Mouse (Mus musculus) MEL (cell line): ENCODE measurements at regions not wholly inside any gene's neighbourhood (a gene's known extent, or its start where the extent isn't known, plus 50 kb on each side); places are given as distances from the start of the nearest gene placed in this dataset.

Experiments used
- DNase-seq: peaks from one replicate; pipeline ENCODE4 v3.0.0; 2011; ENCODE audit warnings: low read depth, low spot score
- H3K27ac ChIP-seq: 2 replicates; pipeline ENCODE4 v1.5.1; 2012; ENCODE audit warnings: low read depth, mild to moderate bottlenecking, control low read depth, low read length, moderate library complexity; ENCODE audit not compliant: control insufficient read depth
- H3K27me3 ChIP-seq, 2 experiments: fragments of 150-350 bp in 1 of 2; sonication (generic) in 1 of 2; 2 replicates each; pipeline ENCODE4 v1.6.1; 2012; ENCODE audit warnings: low read length in 2 of 2, mild to moderate bottlenecking in 2 of 2, improper control_type of control experiment in 1 of 2, moderate library complexity in 1 of 2; ENCODE audit not compliant: insufficient read depth in 2 of 2, control insufficient read depth in 1 of 2
- H3K36me3 ChIP-seq, 2 experiments: 2 replicates each; pipeline ENCODE4 v1.6.1; 2012 to 2014; ENCODE audit warnings: low read length in 2 of 2, improper control_type of control experiment in 1 of 2, inconsistent platforms in 1 of 2, mild to moderate bottlenecking in 1 of 2; ENCODE audit not compliant: insufficient read depth in 2 of 2, control insufficient read depth in 1 of 2
- H3K4me1 ChIP-seq, 2 experiments: fragments of 150-350 bp in 1 of 2; sonication (generic) in 1 of 2; 2 replicates each; pipeline ENCODE4 v1.6.1; 2012; ENCODE audit warnings: low read length in 2 of 2, improper control_type of control experiment in 1 of 2, mild to moderate bottlenecking in 1 of 2; ENCODE audit not compliant: insufficient read depth in 2 of 2, control insufficient read depth in 1 of 2
- H3K4me3 ChIP-seq, 2 experiments: fragments of 150-350 bp in 1 of 2; sonication (generic) in 1 of 2; 2 replicates each; pipeline ENCODE4 v1.5.1; 2012; ENCODE audit warnings: low read depth in 2 of 2, low read length in 2 of 2, mild to moderate bottlenecking in 2 of 2, moderate library complexity in 2 of 2, control low read depth in 1 of 2, improper control_type of control experiment in 1 of 2; ENCODE audit not compliant: control insufficient read depth in 1 of 2, insufficient read depth in 1 of 2
- H3K79me2 ChIP-seq: 2 replicates; pipeline ENCODE4 v1.6.1; 2012; ENCODE audit warnings: mild to moderate bottlenecking, low read length, moderate library complexity; ENCODE audit not compliant: control insufficient read depth, poor library complexity, insufficient read depth
- H3K9ac ChIP-seq: 2 replicates; pipeline ENCODE4 v1.6.1; 2012; ENCODE audit warnings: low read depth, mild to moderate bottlenecking, control low read depth, low read length, moderate library complexity; ENCODE audit not compliant: control insufficient read depth, poor library complexity, severe bottlenecking
- H3K9me3 ChIP-seq: fragments of 150-350 bp; sonication (generic); replicated peaks from 2 replicates; pipeline ENCODE4 v1.6.1; 2012; ENCODE audit warnings: mild to moderate bottlenecking, low read length, improper control_type of control experiment, moderate library complexity; ENCODE audit not compliant: insufficient read depth
- ELF1 ChIP-seq: IDR thresholded peaks from 2 replicates; pipeline ENCODE4 v1.6.1; 2014; ENCODE audit warnings: low read depth, mild to moderate bottlenecking, inconsistent platforms, low read length, improper control_type of control experiment, moderate library complexity
- HCFC1 ChIP-seq: IDR thresholded peaks from 2 replicates; pipeline ENCODE4 v1.6.1; 2012; ENCODE audit warnings: low read depth, mild to moderate bottlenecking, inconsistent platforms, low read length, improper control_type of control experiment, moderate library complexity
- JUND ChIP-seq: IDR thresholded peaks from 2 replicates; pipeline ENCODE4 v1.6.1; 2011; ENCODE audit warnings: low read depth, mild to moderate bottlenecking, improper control_type of control experiment, low read length
- MAFK ChIP-seq: IDR thresholded peaks from 2 replicates; pipeline ENCODE4 v1.6.1; 2011; ENCODE audit warnings: low read depth, mild to moderate bottlenecking, low read length, improper control_type of control experiment, borderline replicate concordance
- MAX ChIP-seq: IDR thresholded peaks from 2 replicates; pipeline ENCODE4 v1.6.1; 2011; ENCODE audit warnings: low read length, improper control_type of control experiment
- MEF2A ChIP-seq: IDR thresholded peaks from 2 replicates; pipeline ENCODE4 v1.6.1; 2014; ENCODE audit warnings: low read depth, mild to moderate bottlenecking, inconsistent platforms, low read length, improper control_type of control experiment; ENCODE audit not compliant: poor library complexity, insufficient replicate concordance, severe bottlenecking; ENCODE audit errors: extremely low read depth
- MXI1 ChIP-seq: IDR thresholded peaks from 2 replicates; pipeline ENCODE4 v1.6.1; 2011; ENCODE audit warnings: mild to moderate bottlenecking, low read depth, low read length, improper control_type of control experiment
- MYB ChIP-seq: IDR thresholded peaks from 2 replicates; pipeline ENCODE4 v1.6.1; 2011; ENCODE audit warnings: mild to moderate bottlenecking, low read depth, low read length, improper control_type of control experiment
- NRF1 ChIP-seq: IDR thresholded peaks from 2 replicates; pipeline ENCODE4 v1.6.1; 2014; ENCODE audit warnings: low read depth, mild to moderate bottlenecking, inconsistent platforms, low read length, improper control_type of control experiment, moderate library complexity; ENCODE audit not compliant: poor library complexity, insufficient read depth, severe bottlenecking
- RAD21 ChIP-seq: IDR thresholded peaks from 2 replicates; pipeline ENCODE4 v1.6.1; 2011; ENCODE audit warnings: mild to moderate bottlenecking, low read depth, low read length, improper control_type of control experiment
- TAL1 ChIP-seq: IDR thresholded peaks from 2 replicates; pipeline ENCODE4 v1.6.1; 2012; ENCODE audit warnings: mild to moderate bottlenecking, inconsistent platforms, low read length, moderate library complexity, mixed read lengths
- TCF12 ChIP-seq: IDR thresholded peaks from 2 replicates; pipeline ENCODE4 v1.6.1; 2014; ENCODE audit warnings: low read depth, mild to moderate bottlenecking, inconsistent platforms, low read length, improper control_type of control experiment, moderate library complexity
- ZC3H11A ChIP-seq: IDR thresholded peaks from 2 replicates; pipeline ENCODE4 v1.6.1; 2012; ENCODE audit warnings: low read depth, mild to moderate bottlenecking, inconsistent platforms, low read length, improper control_type of control experiment
- ZKSCAN1 ChIP-seq: IDR thresholded peaks from 2 replicates; pipeline ENCODE4 v1.6.1; 2012; ENCODE audit warnings: low read depth, mild to moderate bottlenecking, inconsistent platforms, low read length, improper control_type of control experiment, moderate library complexity
- ZNF384 ChIP-seq: IDR thresholded peaks from 2 replicates; pipeline ENCODE4 v1.6.1; 2012; ENCODE audit warnings: low read depth, mild to moderate bottlenecking, inconsistent platforms, low read length, improper control_type of control experiment

DNA sequence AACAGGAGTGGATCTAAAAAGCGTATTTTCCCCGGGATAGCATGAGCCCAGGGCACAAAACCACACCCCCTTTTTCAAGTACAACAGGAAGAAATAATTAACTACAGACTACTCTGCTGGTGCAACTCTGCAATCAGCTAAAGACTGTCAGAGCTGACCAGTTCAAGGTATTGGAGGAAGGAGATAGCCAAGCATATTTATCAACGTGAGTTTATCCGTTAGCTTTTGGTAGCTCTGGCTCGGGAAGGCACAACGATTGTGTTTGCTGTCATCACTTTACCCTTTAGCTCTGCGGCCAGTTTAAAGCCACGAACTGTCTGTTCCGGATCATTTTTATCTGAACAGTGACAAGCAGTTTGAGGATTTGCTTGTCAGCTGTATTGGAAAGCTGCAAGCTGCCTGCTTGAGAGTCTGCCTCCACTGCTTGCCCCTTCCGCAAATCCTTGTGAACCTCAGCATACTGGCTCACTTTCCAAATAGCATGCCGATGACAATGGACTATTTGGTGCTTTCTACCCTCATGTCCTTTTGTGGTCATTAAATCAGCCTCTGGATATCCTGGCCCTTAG lies 122.4 kb upstream of the Plcb4 start:
- no peak overlapping the region for H3K4me3 ChIP-seq
- no peak for TF ChIP-seq JUND
- no peak for TF ChIP-seq NRF1
- H3K9ac ChIP-seq = no peak overlapping the region
- no peaks in the 10 kb centered on the region for H3K79me2 ChIP-seq
- H3K9me3 ChIP-seq = no peaks in the 10 kb centered on the region
- no peak for DNase-seq
- H3K4me1 ChIP-seq = no peaks in the 10 kb centered on the region
- no peaks in the 10 kb centered on the region for H3K36me3 ChIP-seq
- no peaks in the 10 kb centered on the region for H3K27me3 ChIP-seq
- no peak overlapping the region for H3K27ac ChIP-seq

DNA sequence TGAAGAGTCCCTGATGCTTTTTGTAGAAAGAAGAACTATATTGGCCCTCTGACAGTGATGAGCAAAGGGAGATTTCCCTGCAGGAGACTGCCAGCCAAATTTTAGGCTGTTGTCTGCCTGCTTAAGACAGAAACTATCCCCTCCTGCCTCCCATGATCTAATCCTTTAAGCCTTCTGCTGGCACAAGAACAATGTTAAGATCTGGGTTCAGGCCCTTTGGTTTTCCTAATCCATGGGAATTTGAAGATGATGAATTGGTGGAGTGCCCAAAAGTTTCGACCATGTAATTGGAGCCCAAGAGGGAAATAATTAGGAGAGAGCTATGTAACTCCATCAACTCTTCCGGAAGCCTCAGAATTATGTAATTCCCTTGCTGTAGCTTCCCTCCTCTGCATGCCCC lies 120.8 kb upstream of the Plcb4 start:
- H3K27ac ChIP-seq = no peak overlapping the region
- no peak for DNase-seq
- H3K9ac ChIP-seq = no peak overlapping the region
- H3K4me3 ChIP-seq = no peak overlapping the region
- no peaks in the 10 kb centered on the region for H3K36me3 ChIP-seq
- no peaks in the 10 kb centered on the region for H3K79me2 ChIP-seq
- no peaks in the 10 kb centered on the region for H3K9me3 ChIP-seq
- no peaks in the 10 kb centered on the region for H3K27me3 ChIP-seq
- no peak for TF ChIP-seq HCFC1
- no peaks in the 10 kb centered on the region for H3K4me1 ChIP-seq

DNA sequence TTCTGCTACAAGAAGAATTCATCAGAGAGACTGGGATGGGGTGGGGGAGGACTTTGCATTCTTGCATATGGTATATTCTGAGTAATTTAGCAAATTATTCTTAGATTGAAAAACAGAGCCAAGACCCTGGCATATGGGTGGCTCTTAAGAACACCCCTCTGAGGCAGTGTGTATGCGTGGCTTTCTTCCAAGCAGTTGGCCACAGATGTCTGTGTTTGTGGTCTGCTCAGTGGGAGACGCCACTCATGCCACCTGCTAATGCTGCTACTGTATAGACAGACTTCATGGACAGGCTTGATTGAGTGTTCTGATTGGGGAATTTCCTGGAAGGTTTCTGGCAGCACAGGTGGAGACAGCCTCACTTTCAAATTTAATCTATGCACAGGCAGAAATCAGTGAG lies 117.8 kb upstream of the Plcb4 start:
- no peak for DNase-seq
- no peak overlapping the region for H3K9ac ChIP-seq
- no peaks in the 10 kb centered on the region for H3K4me1 ChIP-seq

DNA sequence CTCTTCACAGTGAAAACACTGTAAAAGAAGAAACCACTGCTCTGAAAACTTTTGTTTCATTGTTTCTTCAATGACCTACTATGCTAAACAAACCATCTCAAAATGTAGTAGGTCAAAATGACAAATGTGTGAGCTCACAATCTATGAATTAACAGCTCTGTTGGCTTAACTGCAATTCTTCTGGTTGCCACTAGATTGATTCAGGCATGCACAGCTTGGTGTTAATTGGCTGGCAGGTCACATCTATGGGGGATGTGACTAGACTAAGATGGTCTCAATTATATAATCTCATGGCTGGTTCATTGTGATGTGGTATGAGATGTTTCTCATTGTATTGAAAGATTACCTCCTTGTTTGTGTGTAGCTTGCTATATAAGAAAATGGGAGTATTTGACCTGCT lies 116.9 kb upstream of the Plcb4 start:
- Histone ChIP-seq H3K27ac (no peak overlapping the region), H3K4me3 (no peak overlapping the region), H3K36me3 (no peaks in the 10 kb centered on the region), H3K9ac (no peak overlapping the region), H3K9me3 (no peaks in the 10 kb centered on the region), H3K79me2 (no peaks in the 10 kb centered on the region), H3K4me1 (no peaks in the 10 kb centered on the region), H3K27me3 (no peaks in the 10 kb centered on the region)
- TF ChIP-seq TAL1 (no peak), MAX (no peak), MAFK (no peak), TCF12 (no peak), MYB (no peak)
- no peak for DNase-seq

More for the DNA sequence above, 117.8 kb upstream of the Plcb4 start:
- Histone ChIP-seq H3K79me2 (no peaks in the 10 kb centered on the region), H3K27me3 (no peaks in the 10 kb centered on the region), H3K9me3 (no peaks in the 10 kb centered on the region), H3K27ac (no peak overlapping the region), H3K4me3 (no peak overlapping the region), H3K36me3 (no peaks in the 10 kb centered on the region)
- TF ChIP-seq RAD21 (no peak), ELF1 (no peak), ZC3H11A (no peak), MXI1 (no peak), MEF2A (no peak), ZNF384 (no peak), ZKSCAN1 (no peak), MYB (no peak)
